Comparison of ENCODE assay signal across 11 mouse cellular contexts in the genomic region with DNA sequence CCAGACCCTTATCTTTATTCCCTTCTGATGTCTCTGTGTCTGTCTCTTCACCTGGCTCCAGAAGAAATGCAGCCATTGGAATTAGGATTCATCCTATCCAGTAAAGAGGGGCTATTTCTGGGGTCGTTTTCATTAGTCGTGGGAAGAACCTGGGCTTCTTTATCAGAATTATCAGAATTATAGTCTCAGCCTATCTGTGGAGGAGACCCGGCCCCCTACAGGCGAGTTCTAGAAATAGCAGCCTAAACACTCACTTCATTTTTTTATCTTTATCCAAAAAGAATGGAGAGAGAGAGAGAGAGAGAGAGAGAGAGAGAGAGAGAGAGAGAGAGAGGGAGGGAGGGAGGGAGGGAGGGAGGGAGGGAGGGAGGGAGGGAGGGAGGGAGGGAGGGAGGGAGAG.
DNase-seq lines count a peak whose midpoint lies in the region; ATAC-seq and TF ChIP-seq lines count a peak whose summit lies in the region.
"Had no signal": no experiment of that assay in that cellular context is flagged by ENCODE, and none has a peak within 500 bp of the region (broad histone marks: within the 10 kb centered on the region; RNA-seq: fewer than 3 reads in every experiment).

No protein-coding gene starts in this region.

- no peak overlapping the region for H3K27ac ChIP-seq in forebrain, embryonic 13.5 days
- no peak overlapping the region for H3K27ac ChIP-seq in forebrain, embryonic 12.5 days
- H3K27ac ChIP-seq in layer of hippocampus, adult 2 months: no peak overlapping the region
- no peak overlapping the region for H3K27ac ChIP-seq in MEL (ENCODE audit: control insufficient read depth, low read depth, low read length)
- no peak overlapping the region for H3K27ac ChIP-seq in embryonic facial prominence, embryonic 11.5 days (replicated peaks; ENCODE audit: low read depth, low read length)
- H3K27ac ChIP-seq: intestine, embryonic 15.5 days; limb, embryonic 13.5 days had no signal

- peak; percentile 63 for TF ChIP-seq CTCF in layer of hippocampus, adult 2 months (conservative IDR thresholded peaks at IDR 0.05)
- TF ChIP-seq CTCF in MEL (IDR thresholded peaks at IDR 0.05 in 2 of 3, conservative IDR thresholded peaks at IDR 0.05 in 1 of 3; ENCODE audit: control insufficient read depth in 1 of 3, insufficient read depth in 1 of 3, low read depth in 2 of 3, low read length in 3 of 3, poor library complexity in 1 of 3, severe bottlenecking in 1 of 3): peak in 1 of 3 experiments; percentile 18; a peak in 3 of 6 replicates

- no peak for DNase-seq in layer of hippocampus, adult 2 months (ENCODE audit: low spot score in 2 of 2)
- no peak for DNase-seq in layer of hippocampus, adult 9-11 months
- peak; percentile 8 for DNase-seq in MEL (ENCODE audit: low read depth, low spot score)
- peak; percentile 33 for DNase-seq in embryonic facial prominence, embryonic 11.5 days (ENCODE audit: low spot score)
- DNase-seq in frontal cortex, postnatal 14 days (ENCODE audit: low spot score in 2 of 2): no peak
- DNase-seq: gastrocnemius, postnatal 10 days; heart, postnatal 10 days had no signal

- peak; percentile 30; the same call in 1 of the 2 replicates for ATAC-seq in forebrain, embryonic 13.5 days
- no peak for ATAC-seq in forebrain, embryonic 12.5 days (ENCODE audit: low FRiP score)
- ATAC-seq in embryonic facial prominence, embryonic 11.5 days (replicated peaks; ENCODE audit: insufficient number of reproducible peaks, low FRiP score, low TSS enrichment, low read depth): no peak
- ATAC-seq: intestine, embryonic 15.5 days had no signal

- no peak overlapping the region for H3K9ac ChIP-seq in forebrain, embryonic 13.5 days
- no peak overlapping the region for H3K9ac ChIP-seq in forebrain, embryonic 12.5 days
- no peak overlapping the region for H3K9ac ChIP-seq in MEL (ENCODE audit: control insufficient read depth, low read depth, low read length, poor library complexity, severe bottlenecking)
- no peak overlapping the region for H3K9ac ChIP-seq in embryonic facial prominence, embryonic 11.5 days (replicated peaks; ENCODE audit: low read length)
- H3K9ac ChIP-seq: intestine, embryonic 15.5 days; limb, embryonic 13.5 days had no signal

- H3K9me3 ChIP-seq in forebrain, embryonic 13.5 days (replicated peaks): no peaks in the 10 kb centered on the region
- H3K9me3 ChIP-seq in forebrain, embryonic 12.5 days: no peaks in the 10 kb centered on the region
- no peaks in the 10 kb centered on the region for H3K9me3 ChIP-seq in MEL (replicated peaks; ENCODE audit: insufficient read depth, low read length)
- no peaks in the 10 kb centered on the region for H3K9me3 ChIP-seq in embryonic facial prominence, embryonic 11.5 days (replicated peaks; ENCODE audit: control insufficient read depth, low read length)
- H3K9me3 ChIP-seq: intestine, embryonic 15.5 days; limb, embryonic 13.5 days had no signal

- H3K4me2 ChIP-seq in forebrain, embryonic 13.5 days: no peak overlapping the region
- no peak overlapping the region for H3K4me2 ChIP-seq in forebrain, embryonic 12.5 days
- no peak overlapping the region for H3K4me2 ChIP-seq in embryonic facial prominence, embryonic 11.5 days (ENCODE audit: low read depth, low read length)
- H3K4me2 ChIP-seq: intestine, embryonic 15.5 days; limb, embryonic 13.5 days had no signal

- H3K4me1 ChIP-seq in forebrain, embryonic 13.5 days: no peaks in the 10 kb centered on the region
- no peaks in the 10 kb centered on the region for H3K4me1 ChIP-seq in forebrain, embryonic 12.5 days
- no peaks in the 10 kb centered on the region for H3K4me1 ChIP-seq in MEL (ENCODE audit: control insufficient read depth in 1 of 2, insufficient read depth in 2 of 2, low read length in 2 of 2)
- H3K4me1 ChIP-seq in embryonic facial prominence, embryonic 11.5 days (ENCODE audit: control insufficient read depth, insufficient read depth, low read length): no peaks in the 10 kb centered on the region
- H3K4me1 ChIP-seq: intestine, embryonic 15.5 days; limb, embryonic 13.5 days had no signal

- H3K36me3 ChIP-seq in forebrain, embryonic 13.5 days (ENCODE audit: poor library complexity, severe bottlenecking): no peaks in the 10 kb centered on the region
- H3K36me3 ChIP-seq in forebrain, embryonic 12.5 days (replicated peaks): no peaks in the 10 kb centered on the region
- no peaks in the 10 kb centered on the region for H3K36me3 ChIP-seq in MEL (ENCODE audit: control insufficient read depth in 1 of 2, insufficient read depth in 2 of 2, low read length in 2 of 2)
- no peaks in the 10 kb centered on the region for H3K36me3 ChIP-seq in embryonic facial prominence, embryonic 11.5 days (replicated peaks; ENCODE audit: control insufficient read depth, insufficient read depth, low read depth, low read length)
- H3K36me3 ChIP-seq: intestine, embryonic 15.5 days; limb, embryonic 13.5 days had no signal

- WGBS in forebrain, embryonic 13.5 days: 19% methylated on average over 4 of the region's 4 CpGs
- WGBS in forebrain, embryonic 12.5 days: 27% methylated on average over 4 of the region's 4 CpGs
- 29% methylated on average over 4 of the region's 4 CpGs for WGBS in embryonic facial prominence, embryonic 11.5 days

- TF ChIP-seq EP300 in MEL (IDR thresholded peaks at IDR 0.05; ENCODE audit: low read depth in 1 of 2, low read length in 2 of 2): no peak

- no peak for TF ChIP-seq POLR2A in MEL (IDR thresholded peaks at IDR 0.05; ENCODE audit: control insufficient read depth in 1 of 2, insufficient read depth in 1 of 2, low read depth in 1 of 2, low read length in 2 of 2, poor library complexity in 1 of 2)

- no peaks in the 10 kb centered on the region for H3K27me3 ChIP-seq in forebrain, embryonic 13.5 days
- H3K27me3 ChIP-seq in forebrain, embryonic 12.5 days: no peaks in the 10 kb centered on the region
- no peaks in the 10 kb centered on the region; a peak in 1 of 4 replicates for H3K27me3 ChIP-seq in MEL (ENCODE audit: control insufficient read depth in 1 of 2, insufficient read depth in 2 of 2, low read length in 2 of 2)
- no peaks in the 10 kb centered on the region for H3K27me3 ChIP-seq in embryonic facial prominence, embryonic 11.5 days (ENCODE audit: control insufficient read depth, insufficient read depth, low read length)
- H3K27me3 ChIP-seq: intestine, embryonic 15.5 days; limb, embryonic 13.5 days had no signal

- no peak overlapping the region for H3K4me3 ChIP-seq in forebrain, embryonic 13.5 days
- no peak overlapping the region for H3K4me3 ChIP-seq in forebrain, embryonic 12.5 days (replicated peaks)
- no peak overlapping the region for H3K4me3 ChIP-seq in layer of hippocampus, adult 2 months
- no peak overlapping the region for H3K4me3 ChIP-seq in MEL (ENCODE audit: control insufficient read depth in 1 of 2, insufficient read depth in 1 of 2, low read depth in 2 of 2, low read length in 2 of 2)
- no peak overlapping the region for H3K4me3 ChIP-seq in embryonic facial prominence, embryonic 11.5 days (ENCODE audit: low read depth, low read length)
- H3K4me3 ChIP-seq: intestine, embryonic 15.5 days; limb, embryonic 13.5 days had no signal

- no peak for TF ChIP-seq RAD21 in MEL (IDR thresholded peaks at IDR 0.05; ENCODE audit: low read depth, low read length)

- no peaks in the 10 kb centered on the region for H3K79me2 ChIP-seq in MEL (ENCODE audit: control insufficient read depth, insufficient read depth, low read length, poor library complexity)

TF ChIP-seq in MEL, 35 proteins besides CTCF, POLR2A, EP300 and RAD21:
- TF ChIP-seq MEF2A (IDR thresholded peaks at IDR 0.05; ENCODE audit: extremely low read depth, insufficient replicate concordance, low read depth, low read length, poor library complexity, severe bottlenecking) (no peak), MAX (IDR thresholded peaks at IDR 0.05; ENCODE audit: low read length) (no peak), CHD2 (IDR thresholded peaks at IDR 0.05; ENCODE audit: low read length) (no peak), ZNF384 (IDR thresholded peaks at IDR 0.05; ENCODE audit: low read depth, low read length) (peak; percentile 36), ZMIZ1 (IDR thresholded peaks at IDR 0.05; ENCODE audit: low read depth, low read length) (no peak), USF2 (IDR thresholded peaks at IDR 0.05; ENCODE audit: borderline replicate concordance in 1 of 2, insufficient read depth in 1 of 2, low read depth in 1 of 2, low read length in 2 of 2) (no peak), SMC3 (IDR thresholded peaks at IDR 0.05; ENCODE audit: low read depth, low read length) (no peak), TBP (IDR thresholded peaks at IDR 0.05; ENCODE audit: low read depth, low read length) (no peak), ZC3H11A (IDR thresholded peaks at IDR 0.05; ENCODE audit: low read depth, low read length) (no peak)

Comparison
In these comparisons a context has a peak if more than half of its experiments do, and no peak if none do; other contexts are left out.
1. DNase-seq: peak in MEL (single experiment) and embryonic facial prominence, embryonic 11.5 days (single experiment); none in layer of hippocampus, adult 2 months (0 of 2), layer of hippocampus, adult 9-11 months (single experiment) and frontal cortex, postnatal 14 days (0 of 2).